Mouse (Mus musculus) CH12.LX (cell line): Measurements from ENCODE around the gene Tmem251.

ENCODE experiments used
- BHLHE40 ChIP-seq: IDR thresholded peaks from 2 replicates; pipeline ENCODE4 v1.6.1; 2011; ENCODE audit warnings: mild to moderate bottlenecking, low read depth, low read length, improper control_type of control experiment
- CTCF ChIP-seq, 2 experiments: IDR thresholded peaks in 1 of 2; conservative IDR thresholded peaks in 1 of 2; 2 replicates each; pipeline ENCODE4 v1.5.1; 2011 to 2012; ENCODE audit warnings: low read depth in 2 of 2, low read length in 2 of 2, improper control_type of control experiment in 1 of 2, inconsistent platforms in 1 of 2, mild to moderate bottlenecking in 1 of 2, moderate library complexity in 1 of 2
- E2F4 ChIP-seq: IDR thresholded peaks from 2 replicates; pipeline ENCODE4 v1.6.1; 2011; ENCODE audit warnings: low read depth, low read length, improper control_type of control experiment; ENCODE audit not compliant: insufficient replicate concordance
- EP300 ChIP-seq: IDR thresholded peaks from 2 replicates; pipeline ENCODE4 v1.6.1; 2011; ENCODE audit warnings: low read length, improper control_type of control experiment
- JUND ChIP-seq: conservative IDR thresholded peaks from 2 replicates; pipeline ENCODE4 v1.6.1; 2011; ENCODE audit warnings: low read depth, low read length, improper control_type of control experiment
- NELFE ChIP-seq: IDR thresholded peaks from 2 replicates; pipeline ENCODE4 v1.6.1; 2011; ENCODE audit warnings: low read depth, low read length, improper control_type of control experiment
- POLR2A ChIP-seq: IDR thresholded peaks from 2 replicates; pipeline ENCODE4 v1.6.1; 2011; ENCODE audit warnings: low read depth, mild to moderate bottlenecking, improper control_type of control experiment, low read length
- POLR2AphosphoS2 ChIP-seq: IDR thresholded peaks from 2 replicates; pipeline ENCODE4 v1.6.1; 2011; ENCODE audit warnings: low read depth, low read length, improper control_type of control experiment
- RCOR1 ChIP-seq: conservative IDR thresholded peaks from 2 replicates; pipeline ENCODE4 v1.6.1; 2012; ENCODE audit warnings: low read depth, mild to moderate bottlenecking, inconsistent platforms, low read length, improper control_type of control experiment
- UBTF ChIP-seq: IDR thresholded peaks from 2 replicates; pipeline ENCODE4 v1.6.1; 2012; ENCODE audit warnings: low read depth, mild to moderate bottlenecking, inconsistent platforms, low read length, improper control_type of control experiment, moderate library complexity
- USF2 ChIP-seq: conservative IDR thresholded peaks from 2 replicates; pipeline ENCODE4 v1.6.1; 2011; ENCODE audit warnings: low read depth, low read length, improper control_type of control experiment

DNA sequence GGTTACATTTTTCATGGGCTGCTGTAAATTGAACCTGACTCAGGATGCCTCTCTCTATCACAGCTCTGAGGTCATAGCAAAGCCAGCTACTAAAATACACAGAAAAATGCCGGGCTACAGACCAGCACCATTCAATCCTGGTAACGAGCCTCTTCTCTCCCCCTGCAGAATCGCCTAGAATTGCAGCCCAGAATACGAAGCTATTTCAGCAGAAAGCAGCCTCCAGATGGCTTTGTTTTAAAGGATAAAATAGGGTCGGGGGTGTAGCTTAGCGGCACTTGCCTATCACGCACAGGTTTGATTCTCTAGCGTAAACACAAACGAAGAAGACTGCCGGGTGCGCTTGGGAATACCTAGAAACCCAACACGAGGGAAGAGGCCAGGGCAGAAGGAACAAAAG, 43.1 kb upstream of the Tmem251 start:
- TF ChIP-seq CTCF (conservative IDR thresholded peaks at IDR 0.05 in 1 of 2, IDR thresholded peaks at IDR 0.05 in 1 of 2; ENCODE audit: low read depth in 2 of 2, low read length in 2 of 2) (no peak), EP300 (no peak), NELFE (no peak), POLR2A (no peak), RCOR1 (no peak), E2F4 (no peak), USF2 (no peak), UBTF (no peak), JUND (no peak), BHLHE40 (no peak), POLR2AphosphoS2 (no peak)
